Mouse (Mus musculus): ENCODE data around the gene Dcxr. TPM values are rescaled to one million over a fixed set of nuclear protein-coding genes. Genes with fewer than 3 reads are reported as not detected.

Dcxr gene
- polyA plus RNA-seq, 1 experiment from 2014 or later, result 11.9 TPM

- Histone ChIP-seq H3K36me3 (ENCODE audit: control insufficient read depth, insufficient read depth, low read length) (peaks cover 41% of the 10 kb centered on the region), H3K27ac (replicated peaks in 1 of 2; ENCODE audit: control insufficient read depth in 1 of 2, insufficient read depth in 1 of 2, low read depth in 2 of 2, low read length in 2 of 2) (peak overlapping the region; percentile 10 to 62; a peak in 3 of 4 replicates), H3K9me3 (ENCODE audit: control insufficient read depth, low read length) (no peaks in the 10 kb centered on the region), H3K4me2 (ENCODE audit: low read length) (no peak overlapping the region), H3K4me1 (ENCODE audit: control insufficient read depth in 2 of 2, insufficient read depth in 2 of 2, low read length in 2 of 2) (peaks cover 21 to 37% of the 10 kb centered on the region in 2 experiments), H3K4me3 (ENCODE audit: control insufficient read depth in 1 of 2, insufficient read depth in 1 of 2, low read depth in 1 of 2, low read length in 2 of 2) (no peak overlapping the region), H3K27me3 (ENCODE audit: control insufficient read depth, insufficient read depth, low read length) (no peaks in the 10 kb centered on the region), H3K9ac (ENCODE audit: low read length) (no peak overlapping the region)
- no peak for ATAC-seq (ENCODE audit: insufficient number of reproducible peaks, insufficient read depth, low FRiP score, low read depth)
- WGBS, result 81% methylated on average over 4 of the region's 4 CpGs
Measured at GRCm38 (mm10) chr11:120692471-120693011, 34.5 kb downstream of the Dcxr start.

GRCm38 (mm10) chr11:120689365-120689764 lies 37.7 kb downstream of the Dcxr start:
- H3K27ac ChIP-seq (replicated peaks in 1 of 2; ENCODE audit: control insufficient read depth in 1 of 2, insufficient read depth in 1 of 2, low read depth in 2 of 2, low read length in 2 of 2), result no peak overlapping the region
- H3K4me2 ChIP-seq (ENCODE audit: low read length), result no peak overlapping the region
- H3K27me3 ChIP-seq (ENCODE audit: control insufficient read depth, insufficient read depth, low read length), result no peaks in the 10 kb centered on the region
- ATAC-seq (ENCODE audit: insufficient number of reproducible peaks, insufficient read depth, low FRiP score, low read depth), result no peak
- H3K9ac ChIP-seq (ENCODE audit: low read length), result no peak overlapping the region
- H3K4me3 ChIP-seq (ENCODE audit: control insufficient read depth in 1 of 2, insufficient read depth in 1 of 2, low read depth in 1 of 2, low read length in 2 of 2), result no peak overlapping the region
- WGBS, result 86% methylated on average over 3 of the region's 3 CpGs
- no peaks in the 10 kb centered on the region for H3K9me3 ChIP-seq (ENCODE audit: control insufficient read depth, low read length)
- H3K4me1 ChIP-seq (ENCODE audit: control insufficient read depth in 2 of 2, insufficient read depth in 2 of 2, low read length in 2 of 2), result peaks cover 10 to 15% of the 10 kb centered on the region in 2 experiments; a peak in 3 of 4 replicates
- peaks cover 52% of the 10 kb centered on the region for H3K36me3 ChIP-seq (ENCODE audit: control insufficient read depth, insufficient read depth, low read length)

- no peak overlapping the region for H3K9ac ChIP-seq (ENCODE audit: low read length)
- no peaks in the 10 kb centered on the region for H3K27me3 ChIP-seq (ENCODE audit: control insufficient read depth, insufficient read depth, low read length)
- H3K4me2 ChIP-seq (ENCODE audit: low read length), result no peak overlapping the region
- H3K4me3 ChIP-seq (ENCODE audit: control insufficient read depth in 1 of 2, insufficient read depth in 1 of 2, low read depth in 1 of 2, low read length in 2 of 2), result no peak overlapping the region
- peak overlapping the region in 1 of 2 experiments; percentile 19; a peak in 1 of 4 replicates for H3K27ac ChIP-seq (replicated peaks in 1 of 2; ENCODE audit: control insufficient read depth in 1 of 2, insufficient read depth in 1 of 2, low read depth in 2 of 2, low read length in 2 of 2)
- peaks cover 65% of the 10 kb centered on the region for H3K36me3 ChIP-seq (ENCODE audit: control insufficient read depth, insufficient read depth, low read length)
- H3K4me1 ChIP-seq (ENCODE audit: control insufficient read depth in 2 of 2, insufficient read depth in 2 of 2, low read length in 2 of 2), result peaks cover 2 to 4% of the 10 kb centered on the region in 2 experiments; a peak in 2 of 4 replicates
- 91% methylated on average over 20 of the region's 20 CpGs for WGBS
- no peak for ATAC-seq (ENCODE audit: insufficient number of reproducible peaks, insufficient read depth, low FRiP score, low read depth)
- no peaks in the 10 kb centered on the region for H3K9me3 ChIP-seq (ENCODE audit: control insufficient read depth, low read length)
Measured at GRCm38 (mm10) chr11:120686650-120687272, 40.3 kb downstream of the Dcxr start.

GRCm38 (mm10) chr11:120684660-120685059 lies 42.4 kb downstream of the Dcxr start:
- H3K9me3 ChIP-seq (ENCODE audit: control insufficient read depth, low read length), result no peaks in the 10 kb centered on the region
- H3K4me1 ChIP-seq (ENCODE audit: control insufficient read depth in 2 of 2, insufficient read depth in 2 of 2, low read length in 2 of 2), result peaks cover 2 to 4% of the 10 kb centered on the region in 2 experiments; a peak in 2 of 4 replicates
- no peak overlapping the region for H3K4me3 ChIP-seq (ENCODE audit: control insufficient read depth in 1 of 2, insufficient read depth in 1 of 2, low read depth in 1 of 2, low read length in 2 of 2)
- H3K27ac ChIP-seq (replicated peaks in 1 of 2; ENCODE audit: control insufficient read depth in 1 of 2, insufficient read depth in 1 of 2, low read depth in 2 of 2, low read length in 2 of 2), result no peak overlapping the region
- H3K27me3 ChIP-seq (ENCODE audit: control insufficient read depth, insufficient read depth, low read length), result no peaks in the 10 kb centered on the region
- WGBS, result 74% methylated on average over 2 of the region's 2 CpGs
- no peak overlapping the region for H3K4me2 ChIP-seq (ENCODE audit: low read length)
- no peak for ATAC-seq (ENCODE audit: insufficient number of reproducible peaks, insufficient read depth, low FRiP score, low read depth)
- H3K9ac ChIP-seq (ENCODE audit: low read length), result no peak overlapping the region
- peaks cover 76% of the 10 kb centered on the region for H3K36me3 ChIP-seq (ENCODE audit: control insufficient read depth, insufficient read depth, low read length)

- ATAC-seq (ENCODE audit: insufficient number of reproducible peaks, insufficient read depth, low FRiP score, low read depth), result no peak
- 83% methylated on average over 2 of the region's 2 CpGs for WGBS
- peaks cover 2 to 4% of the 10 kb centered on the region in 2 experiments; a peak in 2 of 4 replicates for H3K4me1 ChIP-seq (ENCODE audit: control insufficient read depth in 2 of 2, insufficient read depth in 2 of 2, low read length in 2 of 2)
- no peaks in the 10 kb centered on the region for H3K27me3 ChIP-seq (ENCODE audit: control insufficient read depth, insufficient read depth, low read length)
- no peaks in the 10 kb centered on the region for H3K9me3 ChIP-seq (ENCODE audit: control insufficient read depth, low read length)
- no peak overlapping the region for H3K4me3 ChIP-seq (ENCODE audit: control insufficient read depth in 1 of 2, insufficient read depth in 1 of 2, low read depth in 1 of 2, low read length in 2 of 2)
- H3K4me2 ChIP-seq (ENCODE audit: low read length), result no peak overlapping the region
- peaks cover 76% of the 10 kb centered on the region for H3K36me3 ChIP-seq (ENCODE audit: control insufficient read depth, insufficient read depth, low read length)
- H3K27ac ChIP-seq (replicated peaks in 1 of 2; ENCODE audit: control insufficient read depth in 1 of 2, insufficient read depth in 1 of 2, low read depth in 2 of 2, low read length in 2 of 2), result no peak overlapping the region
- H3K9ac ChIP-seq (ENCODE audit: low read length), result no peak overlapping the region
Measured at GRCm38 (mm10) chr11:120684086-120684485, 43.0 kb downstream of the Dcxr start.

GRCm38 (mm10) chr11:120683536-120683935 lies 43.5 kb downstream of the Dcxr start:
- Histone ChIP-seq H3K27ac (replicated peaks in 1 of 2; ENCODE audit: control insufficient read depth in 1 of 2, insufficient read depth in 1 of 2, low read depth in 2 of 2, low read length in 2 of 2) (no peak overlapping the region), H3K4me2 (ENCODE audit: low read length) (no peak overlapping the region), H3K27me3 (ENCODE audit: control insufficient read depth, insufficient read depth, low read length) (no peaks in the 10 kb centered on the region), H3K4me1 (ENCODE audit: control insufficient read depth in 2 of 2, insufficient read depth in 2 of 2, low read length in 2 of 2) (peaks cover 2 to 4% of the 10 kb centered on the region in 2 experiments; a peak in 2 of 4 replicates), H3K4me3 (ENCODE audit: control insufficient read depth in 1 of 2, insufficient read depth in 1 of 2, low read depth in 1 of 2, low read length in 2 of 2) (no peak overlapping the region), H3K36me3 (ENCODE audit: control insufficient read depth, insufficient read depth, low read length) (peaks cover 76% of the 10 kb centered on the region), H3K9me3 (ENCODE audit: control insufficient read depth, low read length) (no peaks in the 10 kb centered on the region), H3K9ac (ENCODE audit: low read length) (no peak overlapping the region)
- no peak for ATAC-seq (ENCODE audit: insufficient number of reproducible peaks, insufficient read depth, low FRiP score, low read depth)
- whole genome bisulfite sequencing, result 89% methylated on average over 3 of the region's 3 CpGs

- H3K9me3 ChIP-seq (ENCODE audit: control insufficient read depth, low read length), result no peaks in the 10 kb centered on the region
- no peak overlapping the region for H3K9ac ChIP-seq (ENCODE audit: low read length)
- H3K4me2 ChIP-seq (ENCODE audit: low read length), result no peak overlapping the region
- no peak overlapping the region for H3K27ac ChIP-seq (replicated peaks in 1 of 2; ENCODE audit: control insufficient read depth in 1 of 2, insufficient read depth in 1 of 2, low read depth in 2 of 2, low read length in 2 of 2)
- ATAC-seq (ENCODE audit: insufficient number of reproducible peaks, insufficient read depth, low FRiP score, low read depth), result no peak
- H3K36me3 ChIP-seq (ENCODE audit: control insufficient read depth, insufficient read depth, low read length), result peaks cover 79% of the 10 kb centered on the region
- 91% methylated on average over 5 of the region's 5 CpGs for WGBS
- no peak overlapping the region for H3K4me3 ChIP-seq (ENCODE audit: control insufficient read depth in 1 of 2, insufficient read depth in 1 of 2, low read depth in 1 of 2, low read length in 2 of 2)
- no peaks in the 10 kb centered on the region for H3K27me3 ChIP-seq (ENCODE audit: control insufficient read depth, insufficient read depth, low read length)
- H3K4me1 ChIP-seq (ENCODE audit: control insufficient read depth in 2 of 2, insufficient read depth in 2 of 2, low read length in 2 of 2), result peaks cover 2 to 4% of the 10 kb centered on the region in 2 experiments; a peak in 2 of 4 replicates
Measured at GRCm38 (mm10) chr11:120682683-120683082, 44.4 kb downstream of the Dcxr start.

Data from heart, embryonic 14.5 days (tissue).